Mouse (Mus musculus) megakaryocyte-erythroid progenitor cell, adult 5 weeks (primary cell): ENCODE results near the gene Gpr108. TPM values are rescaled to one million over a fixed set of nuclear protein-coding genes. Genes with fewer than 3 reads are reported as not detected.

ENCODE experiments used
- polyA plus RNA-seq: library from polyadenylated mRNA; stranded (reverse); fragments of >175 nt; gene quantifications from 2 replicates; pipeline ENCODE4 v1.2.3, GENCODE M21; 2012

Gene Gpr108
- 34.4 and 35.6 TPM in 2 replicates for polyA plus RNA-seq

DNA sequence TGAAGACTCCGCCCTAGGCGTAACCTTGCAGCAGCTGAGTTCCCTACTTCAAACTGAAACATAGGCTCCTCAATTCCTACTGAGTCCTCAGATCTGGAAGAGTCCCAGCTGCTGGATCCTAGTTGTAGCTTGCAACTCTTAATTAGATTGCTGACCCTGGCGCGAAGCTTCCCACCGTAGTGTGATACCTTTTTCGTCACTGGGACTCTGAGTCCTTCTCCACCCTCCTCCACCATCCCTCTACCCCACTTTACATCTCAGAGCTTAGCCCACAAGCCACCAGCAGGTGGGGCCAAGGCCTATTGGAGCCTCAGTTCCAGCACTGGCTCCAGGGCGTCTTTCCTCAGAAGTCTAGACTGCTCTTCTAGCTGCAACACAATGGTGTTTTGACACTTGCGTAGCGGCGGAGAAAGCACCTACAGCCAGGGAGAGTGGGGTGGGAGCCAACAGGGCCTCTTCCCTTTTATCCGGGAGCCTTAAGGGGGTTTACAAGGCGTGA, at the start of gene Gpr108:
Gpr108 (minus strand) TSS at position 246 of the 499 bp plus-strand sequence.

DNA sequence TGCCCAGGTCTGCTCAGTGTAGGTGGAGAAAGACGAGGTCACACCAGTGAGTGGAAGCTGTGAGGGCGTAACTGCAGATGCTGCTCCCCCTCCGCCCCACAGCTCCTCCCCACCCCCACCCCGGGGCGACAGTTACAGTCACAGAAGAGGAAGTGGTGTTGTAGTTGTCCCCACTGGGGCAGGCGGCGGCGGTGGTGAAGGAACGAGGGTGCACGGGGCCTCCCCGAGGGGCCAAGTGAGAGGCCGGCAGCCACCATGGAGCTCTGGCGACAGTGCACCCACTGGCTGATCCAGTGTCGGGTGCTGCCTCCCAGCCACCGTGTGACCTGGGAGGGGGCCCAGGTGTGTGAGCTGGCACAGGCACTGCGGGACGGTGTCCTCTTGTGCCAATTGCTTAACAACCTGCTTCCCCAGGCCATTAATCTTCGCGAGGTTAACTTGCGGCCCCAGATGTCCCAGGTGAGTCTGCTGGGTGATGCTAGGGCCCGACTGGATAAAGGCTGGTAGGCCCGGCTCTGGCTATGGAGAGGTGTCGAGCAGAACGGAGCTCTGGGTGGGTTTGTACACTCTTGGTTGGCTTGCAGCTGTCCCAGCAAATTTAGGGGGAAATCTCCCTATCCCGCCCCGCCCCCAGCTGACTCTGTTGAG, 30.8 kb upstream of the Gpr108 start, which contains the start of gene Vav1:
Vav1 (plus strand) TSS at position 158 of the 648 bp plus-strand sequence.

DNA sequence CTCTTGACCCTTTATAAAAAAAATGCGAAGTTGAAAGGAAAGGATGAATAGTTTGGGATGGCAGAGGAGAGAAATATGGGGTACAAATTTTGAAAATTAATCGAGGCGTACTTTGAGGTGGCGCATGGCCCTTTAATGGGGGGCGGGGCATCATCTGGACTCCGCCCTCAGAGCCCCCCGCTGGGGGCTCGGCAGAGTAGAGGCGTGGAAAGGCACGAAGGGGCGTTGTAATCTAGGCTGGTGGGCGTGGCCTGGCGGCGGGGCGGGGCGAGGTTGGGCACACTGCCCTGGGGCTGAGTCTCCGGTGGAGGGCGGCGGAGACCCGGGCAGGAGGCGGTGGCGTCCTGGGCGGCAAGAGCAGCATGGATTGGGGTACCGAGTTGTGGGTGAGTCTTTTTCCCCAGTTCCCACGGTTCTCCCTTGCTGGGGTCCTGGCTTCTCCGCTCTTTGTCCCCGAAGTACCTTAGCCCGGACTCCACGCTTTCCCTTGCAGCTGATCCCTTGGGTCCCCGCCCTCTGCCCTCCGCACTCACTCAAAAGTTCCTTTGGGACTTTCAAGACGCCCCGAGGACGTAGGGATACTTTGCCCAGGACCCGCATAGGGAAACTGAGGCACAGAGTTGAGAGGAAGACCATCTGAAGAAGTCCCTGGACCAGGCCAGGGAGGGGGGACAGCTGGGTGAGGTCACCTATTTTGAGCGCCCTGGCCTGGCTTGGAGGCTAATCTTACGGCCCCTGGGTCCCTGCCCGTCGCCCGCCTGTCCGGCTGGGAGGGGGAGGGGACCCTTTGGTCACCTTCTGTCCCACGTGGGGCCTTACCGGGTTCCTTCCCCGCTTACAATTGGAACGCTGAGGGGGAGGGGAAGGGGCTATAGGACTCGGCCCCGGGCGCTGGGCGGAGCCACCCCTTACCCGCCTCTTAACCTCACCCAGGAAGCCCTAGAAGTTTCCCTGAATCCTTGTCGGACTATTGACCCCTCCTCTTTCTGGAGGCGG, 1.2 kb upstream of the Gpr108 start, which contains the start of gene Trip10:
Trip10 (plus strand) TSS at position 270 of the 996 bp plus-strand sequence.

DNA sequence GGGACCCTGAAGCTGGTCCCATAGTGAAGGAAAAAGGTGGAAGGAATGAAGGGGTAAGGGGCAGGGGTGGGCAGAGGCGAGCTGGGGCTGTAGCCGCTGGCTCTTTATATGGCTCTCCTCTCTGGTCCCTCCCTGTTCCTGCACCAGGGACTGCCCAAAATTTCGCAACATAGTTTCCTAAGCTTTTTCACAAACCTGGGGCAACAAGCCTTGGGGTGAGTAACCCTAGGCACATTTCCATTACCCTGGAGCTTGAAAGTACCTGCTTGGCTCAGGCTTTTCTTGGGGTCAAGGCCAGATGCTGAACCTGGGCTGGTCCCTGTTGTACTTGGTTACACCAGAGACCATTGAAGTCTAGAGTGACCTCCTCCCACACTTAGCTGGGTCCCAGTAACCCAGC, 20.2 kb downstream of the Gpr108 start, which contains the start of gene C3:
C3 (minus strand) TSS at position 123 of the 400 bp plus-strand sequence.

DNA sequence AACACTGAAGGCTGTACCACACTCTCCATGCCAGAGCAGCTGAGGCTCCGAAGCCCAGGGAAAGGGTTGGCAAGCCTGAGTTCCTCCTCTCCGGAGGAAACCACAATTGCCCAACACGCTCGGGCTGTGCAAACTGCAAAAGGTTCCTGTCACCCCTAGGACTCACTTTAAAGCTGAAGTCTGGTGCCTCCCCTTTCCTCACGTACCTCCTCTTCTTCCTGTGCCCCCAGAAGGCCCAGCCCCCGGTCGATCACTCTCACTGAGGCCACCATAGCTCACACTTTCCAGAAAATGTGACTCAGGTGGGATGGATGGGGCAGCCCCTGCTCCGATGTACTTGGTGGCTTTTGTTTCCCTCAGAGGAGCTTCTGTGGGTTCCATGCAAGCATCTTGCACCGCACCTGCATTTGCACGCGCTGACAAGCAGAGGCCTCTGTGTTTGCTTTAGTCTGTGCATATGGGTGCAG, 54.2 kb downstream of the Gpr108 start, which contains the start of gene Tnfsf14:
Tnfsf14 (minus strand) TSS at position 137 of the 467 bp plus-strand sequence.

Other genes with a start within 250 kb of the Gpr108 start
- gene Pspn, start 248.4 kb downstream of the Gpr108 start, polyA plus RNA-seq: 0.53 and 0.57 TPM in 2 replicates
- 163 and 222 TPM in 2 replicates for gene Gtf2f1, start 237.2 kb downstream of the Gpr108 start, polyA plus RNA-seq
- gene Gm17949, start 237.0 kb downstream of the Gpr108 start, polyA plus RNA-seq: 0.05 TPM in 1 of 2 replicates, not detected in the other
- 284 and 303 TPM in 2 replicates for gene Khsrp, start 216.9 kb downstream of the Gpr108 start, polyA plus RNA-seq
- gene Slc25a41, start 206.8 kb downstream of the Gpr108 start, polyA plus RNA-seq: not detected in 2 replicates
- 0.50 and 0.56 TPM in 2 replicates for gene Crb3, start 189.3 kb downstream of the Gpr108 start, polyA plus RNA-seq
- 19.3 and 25.8 TPM in 2 replicates for gene Slc25a23, start 188.6 kb downstream of the Gpr108 start, polyA plus RNA-seq
- gene Dennd1c, start 169.9 kb downstream of the Gpr108 start, polyA plus RNA-seq: 26.9 and 27.3 TPM in 2 replicates
- 0.17 and 0.61 TPM in 2 replicates for gene Tubb4a, start 160.7 kb downstream of the Gpr108 start, polyA plus RNA-seq
- gene Tnfsf9, start 143.1 kb downstream of the Gpr108 start, polyA plus RNA-seq: 6.1 and 9.5 TPM in 2 replicates
- 0.13 and 0.18 TPM in 2 replicates for gene Cd70, start 98.7 kb downstream of the Gpr108 start, polyA plus RNA-seq
- 3.9 and 5.0 TPM in 2 replicates for gene Tnfsf14, start 54.3 kb downstream of the Gpr108 start, polyA plus RNA-seq
- 55.0 and 62.5 TPM in 2 replicates for gene C3, start 20.3 kb downstream of the Gpr108 start, polyA plus RNA-seq
- 23.5 and 31.9 TPM in 2 replicates for gene Trip10, start 1.0 kb upstream of the Gpr108 start, polyA plus RNA-seq
- gene Vav1, start 30.7 kb upstream of the Gpr108 start, polyA plus RNA-seq: 79.1 and 90.5 TPM in 2 replicates
- gene Adgre1, start 110.2 kb upstream of the Gpr108 start, polyA plus RNA-seq: 0.24 and 0.71 TPM in 2 replicates